Mouse (Mus musculus) testis, adult 2 months (tissue): ENCODE data around the gene Txlng. TPM values are rescaled to one million over a fixed set of nuclear protein-coding genes. Genes with fewer than 3 reads are reported as not detected.
A peak's percentile ranks its signal among the peaks of the same experiment; 100 is the strongest.

Source experiments
- H3K27ac ChIP-seq: fragments of 200-500 bp; 2 replicates; pipeline ENCODE4 v1.5.1; 2012; ENCODE audit warnings: low read depth, low read length; ENCODE audit not compliant: control insufficient read depth, insufficient read depth
- H3K27me3 ChIP-seq: fragments of 200-500 bp; 2 replicates; pipeline ENCODE4 v1.6.1; 2012; ENCODE audit warnings: mild to moderate bottlenecking, low read length, moderate library complexity; ENCODE audit not compliant: control insufficient read depth, insufficient read depth
- H3K36me3 ChIP-seq: fragments of 200-500 bp; 2 replicates; pipeline ENCODE4 v1.6.1; 2012; ENCODE audit warnings: mild to moderate bottlenecking, low read length; ENCODE audit not compliant: control insufficient read depth, insufficient read depth
- H3K4me1 ChIP-seq: fragments of 200-500 bp; 2 replicates; pipeline ENCODE4 v1.6.1; 2012; ENCODE audit warnings: low read length; ENCODE audit not compliant: control insufficient read depth, insufficient read depth
- H3K4me3 ChIP-seq: fragments of 200-500 bp; 2 replicates; pipeline ENCODE4 v1.5.1; 2012; ENCODE audit warnings: low read depth, mild to moderate bottlenecking, low read length, moderate library complexity, mixed read lengths; ENCODE audit not compliant: control insufficient read depth
- CTCF ChIP-seq: fragments of 200-500 bp; IDR thresholded peaks from 2 replicates; pipeline ENCODE4 v1.5.1; 2012; ENCODE audit warnings: low read depth, mild to moderate bottlenecking, inconsistent platforms, low read length, moderate library complexity; ENCODE audit not compliant: control insufficient read depth, insufficient read depth, insufficient replicate concordance
- POLR2A ChIP-seq: fragments of 200-500 bp; IDR thresholded peaks from 2 replicates; pipeline ENCODE4 v1.6.1; 2012; ENCODE audit warnings: low read depth, mild to moderate bottlenecking, inconsistent platforms, low read length, moderate library complexity; ENCODE audit not compliant: control insufficient read depth
- polyA plus RNA-seq: library from polyadenylated mRNA; depleted of rRNA; stranded (reverse); fragments of >200 nt; gene quantifications from 2 replicates; pipeline ENCODE4 v1.2.3, GENCODE M21; 2012

Gene Txlng
- polyA plus RNA-seq, 1 experiment: 1.7 TPM

DNA sequence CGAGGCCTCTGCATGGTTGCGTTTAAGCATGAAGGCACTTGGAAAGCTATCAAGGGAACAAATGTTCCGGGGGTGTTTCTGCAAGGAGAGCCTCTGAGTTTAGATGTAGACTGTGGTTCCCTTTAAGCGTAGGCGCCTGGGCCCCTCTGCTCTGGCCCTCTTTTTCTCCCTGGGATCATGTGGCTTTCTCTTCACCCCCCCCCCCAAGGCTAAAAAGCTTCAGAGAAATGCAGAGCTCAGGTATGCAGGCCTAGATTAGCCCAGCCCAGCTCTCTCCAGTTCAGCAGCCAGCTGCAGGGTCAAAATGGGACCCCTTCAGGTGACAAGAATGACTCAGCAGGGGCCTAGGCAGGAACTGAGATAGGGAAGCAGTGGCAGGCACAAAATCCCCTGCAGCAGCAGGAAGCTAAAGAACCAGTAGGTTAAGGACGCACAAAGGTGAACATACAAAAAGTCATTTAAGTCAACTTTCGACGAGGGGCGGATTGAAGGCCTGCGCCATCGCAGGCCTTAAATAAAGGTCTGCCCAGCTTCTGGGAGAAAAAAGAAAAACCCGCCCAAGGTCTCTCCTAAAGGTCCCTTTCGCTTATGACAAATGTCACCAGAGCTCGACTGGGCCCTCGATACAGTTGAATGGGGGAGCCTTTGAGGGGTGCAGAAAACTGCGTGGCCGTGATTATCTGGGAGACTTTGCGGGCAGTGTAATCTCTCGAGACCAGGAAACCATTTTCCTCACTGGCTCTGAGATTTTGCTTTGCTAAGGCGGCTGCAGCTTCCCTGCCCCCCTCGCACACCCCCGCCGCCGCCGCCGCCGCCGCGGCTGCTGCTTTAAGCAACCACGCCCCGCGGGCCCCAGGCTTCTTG is 69.8 kb downstream of the Txlng start:
- no peaks in the 10 kb centered on the region for H3K36me3 ChIP-seq
- peaks cover 8% of the 10 kb centered on the region for H3K4me1 ChIP-seq
- H3K27ac ChIP-seq: peak overlapping the region; percentile 79
- TF ChIP-seq CTCF: no peak
- TF ChIP-seq POLR2A: no peak
- no peaks in the 10 kb centered on the region for H3K27me3 ChIP-seq
- peak overlapping the region; percentile 68 for H3K4me3 ChIP-seq

DNA sequence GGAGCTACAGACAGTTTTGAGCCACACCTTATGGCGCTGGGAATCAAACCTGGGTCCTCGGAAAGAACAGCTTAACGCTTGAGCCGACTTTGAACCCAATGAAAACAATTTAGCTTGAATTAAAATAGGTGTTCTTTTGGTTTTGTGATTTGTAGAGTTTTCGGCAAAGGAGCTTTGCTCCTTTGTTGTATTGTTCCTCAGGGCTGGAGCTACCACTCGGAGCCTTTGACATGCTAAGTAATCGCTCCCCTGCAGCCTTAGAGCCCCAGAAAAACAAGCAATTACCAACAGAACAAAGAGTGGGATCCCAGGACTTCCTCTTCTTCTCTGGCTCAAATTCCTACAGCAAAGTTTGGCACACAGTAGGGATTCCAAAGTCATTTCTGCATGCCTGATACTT is 73.2 kb downstream of the Txlng start:
- Histone ChIP-seq H3K4me1 (peaks cover 8% of the 10 kb centered on the region), H3K36me3 (no peaks in the 10 kb centered on the region), H3K4me3 (no peak overlapping the region), H3K27ac (no peak overlapping the region), H3K27me3 (no peaks in the 10 kb centered on the region)
- TF ChIP-seq CTCF (no peak), POLR2A (no peak)

DNA sequence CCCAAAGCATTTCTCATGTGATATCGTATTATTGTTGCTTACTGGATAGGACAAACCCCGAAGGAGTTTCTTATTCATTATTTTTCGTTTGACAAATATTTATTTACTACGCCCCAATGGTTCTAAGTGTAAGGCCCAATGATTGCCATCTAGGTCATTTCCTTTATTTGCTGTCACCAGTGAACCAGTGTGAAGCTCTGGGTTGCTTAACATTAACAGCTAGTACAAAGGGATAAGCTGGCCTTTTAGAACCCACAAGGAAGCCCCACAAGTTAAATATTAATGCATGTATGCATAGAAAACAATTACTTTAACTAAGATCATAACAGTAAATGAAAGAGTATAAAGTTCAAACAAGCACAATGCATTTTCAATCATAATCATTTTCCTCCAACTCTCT is 74.9 kb downstream of the Txlng start:
- H3K4me3 ChIP-seq: no peak overlapping the region
- TF ChIP-seq CTCF (no peak), POLR2A (no peak)
- no peak overlapping the region for H3K27ac ChIP-seq
- H3K27me3 ChIP-seq: no peaks in the 10 kb centered on the region
- peaks cover 6% of the 10 kb centered on the region for H3K4me1 ChIP-seq
- H3K36me3 ChIP-seq: no peaks in the 10 kb centered on the region

DNA sequence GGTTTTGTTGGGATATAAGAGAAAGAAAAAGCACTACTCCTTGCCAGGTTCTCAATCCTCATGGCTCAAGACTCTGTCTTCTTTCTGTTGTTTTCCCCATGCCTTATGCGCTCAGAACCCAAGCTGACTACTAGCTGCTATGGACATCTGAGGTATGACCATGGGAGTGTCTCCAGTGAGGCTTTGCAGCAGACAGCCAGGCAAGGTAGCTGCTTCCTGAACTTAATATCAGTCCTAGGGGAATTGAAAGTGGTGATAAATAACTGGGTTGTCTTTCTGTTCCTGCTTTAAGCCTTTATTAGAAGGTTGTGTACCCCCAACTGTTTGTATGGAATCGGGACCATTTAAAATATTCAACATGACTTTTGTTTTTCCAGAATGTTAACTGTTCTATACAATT is 76.8 kb downstream of the Txlng start:
- no peaks in the 10 kb centered on the region for H3K27me3 ChIP-seq
- TF ChIP-seq POLR2A (no peak), CTCF (no peak)
- H3K27ac ChIP-seq: no peak overlapping the region

DNA sequence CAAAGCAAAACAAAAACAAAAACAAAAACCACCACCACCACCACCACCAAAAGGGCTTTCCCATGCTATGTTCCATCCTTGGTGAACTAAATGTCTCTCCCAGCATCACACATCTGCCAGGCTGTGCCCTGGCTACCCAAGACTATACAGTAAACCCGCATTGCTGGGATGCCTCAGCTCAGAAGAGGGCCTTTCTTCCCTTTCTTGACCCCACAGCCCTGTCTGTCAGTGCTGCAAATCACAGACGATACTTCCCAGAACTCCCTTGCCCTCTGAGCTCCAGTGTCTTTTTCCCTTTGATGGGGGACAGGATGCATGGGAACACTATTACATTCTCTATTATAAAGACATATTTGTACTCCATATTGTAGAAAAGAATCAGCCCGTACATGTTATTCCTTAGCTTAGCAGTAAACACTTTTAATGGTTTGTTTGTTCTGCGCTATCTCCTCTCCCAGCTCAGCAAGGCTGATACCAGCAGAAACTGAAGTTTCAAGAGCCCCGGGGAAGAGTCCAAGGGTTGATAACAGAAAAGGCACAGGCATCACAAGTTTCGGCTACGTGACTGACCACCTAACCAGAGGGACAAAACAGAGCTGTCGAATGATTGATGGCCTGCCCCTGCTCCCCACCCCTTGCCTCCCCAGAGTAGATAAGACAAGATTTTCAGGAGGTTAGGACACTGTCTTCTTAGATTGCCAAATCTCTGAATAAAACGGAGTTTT is 80.4 kb downstream of the Txlng start:
- H3K27ac ChIP-seq: peak overlapping the region; percentile 58
- H3K36me3 ChIP-seq: no peaks in the 10 kb centered on the region
- no peak for TF ChIP-seq CTCF
- no peak for TF ChIP-seq POLR2A
- no peaks in the 10 kb centered on the region for H3K27me3 ChIP-seq
- 0 out of 2 replicates have a peak, but pooled peaks cover 3% of the 10 kb centered on the region for H3K4me1 ChIP-seq
- no peak overlapping the region for H3K4me3 ChIP-seq

More for the DNA sequence above, 76.8 kb downstream of the Txlng start:
- Histone ChIP-seq H3K36me3 (no peaks in the 10 kb centered on the region), H3K4me1 (0 out of 2 replicates have a peak, but pooled peaks cover 3% of the 10 kb centered on the region), H3K4me3 (no peak overlapping the region)

DNA sequence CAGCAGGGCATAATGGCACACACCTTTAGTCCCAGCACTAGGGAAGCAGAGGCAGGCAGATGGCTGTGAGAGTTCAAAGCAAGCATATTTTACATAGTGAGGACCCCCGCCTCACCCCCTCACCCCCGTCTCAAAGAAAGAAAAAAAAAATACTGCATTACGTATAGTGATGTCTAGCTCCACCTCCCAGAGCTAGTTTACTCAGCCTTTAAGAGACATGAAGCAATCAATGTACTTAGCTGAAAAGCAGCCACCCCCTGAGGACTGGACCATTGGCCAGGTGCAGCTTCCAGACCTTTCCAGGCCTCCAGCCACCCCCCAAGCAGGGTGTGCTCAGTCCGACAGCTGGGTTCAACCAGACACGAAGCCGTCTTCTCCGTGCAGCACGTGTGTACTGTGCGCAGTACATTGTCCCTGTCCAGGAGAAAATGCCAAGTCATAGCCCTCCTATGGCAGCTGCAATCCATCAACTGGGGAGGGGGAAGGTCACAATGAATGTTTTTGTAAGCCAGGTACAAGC is 93.1 kb downstream of the Txlng start:
- TF ChIP-seq CTCF (no peak), POLR2A (no peak)
- Histone ChIP-seq H3K4me3 (no peak overlapping the region), H3K4me1 (peaks cover 3% of the 10 kb centered on the region), H3K27me3 (no peaks in the 10 kb centered on the region), H3K27ac (peak overlapping the region; percentile 71), H3K36me3 (no peaks in the 10 kb centered on the region)

DNA sequence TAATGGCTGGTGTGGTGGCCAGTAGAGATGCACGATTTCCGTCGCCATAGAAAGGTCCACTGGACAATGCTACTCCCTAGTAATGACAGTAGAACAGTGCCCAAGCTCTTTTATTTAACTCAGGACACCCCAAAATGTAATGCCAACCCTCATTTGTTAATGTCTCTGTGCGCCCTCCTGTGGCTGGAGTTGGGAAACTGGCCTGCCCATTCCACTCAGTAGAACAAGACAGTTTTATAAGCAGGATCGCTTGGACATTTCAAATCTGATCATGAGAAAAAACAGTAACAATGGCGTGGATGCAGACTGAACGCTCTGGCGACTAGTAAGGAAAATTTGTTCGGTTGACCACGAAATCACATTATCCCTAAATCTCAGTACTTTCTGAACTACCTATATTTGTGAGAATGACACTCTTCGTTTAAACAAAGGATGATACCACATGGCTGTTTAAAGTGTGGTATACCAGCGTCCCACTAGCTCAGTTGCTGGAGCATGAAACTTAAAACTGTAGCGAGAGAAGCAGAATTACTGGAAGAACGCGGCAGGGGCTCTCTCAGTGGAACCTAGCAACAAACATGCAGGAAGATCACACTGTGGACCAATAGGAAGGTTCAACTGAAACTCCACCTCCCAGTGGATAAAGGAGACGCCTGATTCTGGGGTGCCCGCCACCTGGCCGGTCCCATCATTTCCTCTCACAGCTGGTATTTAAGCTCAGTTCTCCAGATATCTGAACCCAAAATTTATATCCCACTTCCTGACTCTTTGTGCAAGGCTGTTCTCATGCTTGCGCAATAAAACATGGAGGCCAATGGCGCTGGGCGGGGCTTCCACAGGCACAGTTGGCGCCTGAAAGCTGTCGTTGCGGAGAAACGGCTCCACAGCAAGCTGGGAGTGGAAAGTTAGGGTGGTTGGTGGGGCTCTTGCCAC is 94.0 kb downstream of the Txlng start:
- no peak for TF ChIP-seq CTCF
- TF ChIP-seq POLR2A: no peak
- H3K27ac ChIP-seq: peak overlapping the region; percentile 71

More for the DNA sequence above, 94.0 kb downstream of the Txlng start:
- peaks cover 3% of the 10 kb centered on the region for H3K4me1 ChIP-seq
- H3K36me3 ChIP-seq: no peaks in the 10 kb centered on the region
- H3K4me3 ChIP-seq: peak overlapping the region; percentile 65
- no peaks in the 10 kb centered on the region for H3K27me3 ChIP-seq
